Mouse (Mus musculus) colon, adult 2 months (tissue): ENCODE data around the gene Arl6ip5. TPM values are rescaled to one million over a fixed set of nuclear protein-coding genes. Genes with fewer than 3 reads are reported as not detected.

Experiments
- polyA plus RNA-seq: library from polyadenylated mRNA; depleted of rRNA; stranded (reverse); fragments of >200 nt; gene quantifications from 2 replicates; pipeline ENCODE4 v1.2.3, GENCODE M21; 2012; rRNA removed

Arl6ip5 gene
- polyA plus RNA-seq: 40.2 and 49.5 TPM in 2 replicates

GRCm38 (mm10) chr6:97210191-97210961 lies at the start of gene Arl6ip5:
Gene Arl6ip5, plus strand, starts transcription at chr6:97210689.

GRCm38 (mm10) chr6:97178491-97179366 lies 31.8 kb upstream of the Arl6ip5 start, which contains the start of gene Tmf1:
Gene Tmf1, minus strand, starts transcription at chr6:97179122.

GRCm38 (mm10) chr6:97205439-97205885 lies 5.0 kb upstream of the Arl6ip5 start, which contains the start of gene Uba3:
Gene Uba3, minus strand, starts transcription at chr6:97205647.

DNA sequence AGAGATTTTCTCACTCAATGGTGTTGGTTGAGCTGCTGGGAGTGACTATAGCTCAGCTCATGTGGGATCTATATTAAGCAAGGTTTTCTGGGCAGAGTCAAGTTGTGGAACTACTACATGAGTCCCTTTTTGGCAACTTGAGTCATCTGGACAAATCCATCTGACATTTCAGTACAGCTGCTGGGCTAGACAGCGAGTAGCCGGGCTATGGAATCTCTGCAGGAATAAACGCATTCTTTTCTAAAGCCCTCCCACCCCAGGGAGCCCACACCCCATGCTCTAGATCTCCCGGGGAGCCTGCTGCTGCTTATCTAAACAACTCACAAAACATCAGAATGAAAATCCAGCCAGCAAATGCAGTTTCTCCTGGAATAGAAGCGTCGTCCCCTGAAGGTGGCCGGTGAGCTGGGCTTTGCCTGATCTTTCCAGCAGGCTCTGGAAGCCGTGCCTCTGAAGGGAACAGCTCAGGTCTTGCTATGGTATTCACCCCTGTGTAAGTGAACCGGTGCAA lies 42.3 kb downstream of the Arl6ip5 start, which contains the start of gene Lmod3:
TSS of gene Lmod3 (minus strand) at position 49 of the 511 bp plus-strand sequence.

Other genes starting within 250 kb of the Arl6ip5 start
- gene Fam19a4, start 150.3 kb upstream of the Arl6ip5 start, polyA plus RNA-seq: not detected in 2 replicates
- 3.7 and 3.8 TPM in 2 replicates for gene Eogt, start 61.5 kb upstream of the Arl6ip5 start, polyA plus RNA-seq
- 3.3 and 4.3 TPM in 2 replicates for gene Tmf1, start 31.6 kb upstream of the Arl6ip5 start, polyA plus RNA-seq
- 4.6 and 6.4 TPM in 2 replicates for gene Uba3, start 5.0 kb upstream of the Arl6ip5 start, polyA plus RNA-seq
- gene Lmod3, start 42.1 kb downstream of the Arl6ip5 start, polyA plus RNA-seq: 0.05 TPM in 1 of 2 replicates, not detected in the other